ENCODE assay signal across 8 mouse cellular contexts in genomic region chr3:98099287-98099686, GRCm38 (mm10).
A peak's percentile ranks its signal among the peaks of the same experiment; 100 is the strongest.
DNase-seq lines count a peak whose midpoint lies in the region; ATAC-seq and TF ChIP-seq lines count a peak whose summit lies in the region.
"Had no signal": no experiment of that assay in that cellular context is flagged by ENCODE, and none has a peak within 500 bp of the region (broad histone marks: within the 10 kb centered on the region; RNA-seq: fewer than 3 reads in every experiment).

No protein-coding gene starts in this region.

- peak; percentile 84 for TF ChIP-seq CTCF in liver, adult 2 months (IDR thresholded peaks at IDR 0.05; ENCODE audit: low read depth, low read length)

- no peak overlapping the region for H3K4me3 ChIP-seq in liver, embryonic 11.5 days (ENCODE audit: low read depth, low read length)
- no peak overlapping the region for H3K4me3 ChIP-seq in liver, adult 2 months (ENCODE audit: insufficient read depth, low read depth, low read length)
- H3K4me3 ChIP-seq: midbrain, embryonic 12.5 days had no signal

- ATAC-seq in liver, embryonic 11.5 days (replicated peaks; ENCODE audit: low FRiP score) = no peak

- H3K79me2 ChIP-seq in liver, adult 2 months (ENCODE audit: control insufficient read depth, insufficient read depth, low read length) = no peaks in the 10 kb centered on the region

- H3K27me3 ChIP-seq in liver, embryonic 11.5 days (replicated peaks; ENCODE audit: control insufficient read depth, insufficient read depth, low read length) = no peaks in the 10 kb centered on the region
- H3K27me3 ChIP-seq in liver, adult 2 months (ENCODE audit: control insufficient read depth, insufficient read depth, low read length) = no peaks in the 10 kb centered on the region

- no peak overlapping the region for H3K9ac ChIP-seq in liver, embryonic 11.5 days (ENCODE audit: low read depth, low read length)
- no peak overlapping the region for H3K9ac ChIP-seq in liver, adult 2 months (ENCODE audit: low read depth, low read length)
- H3K9ac ChIP-seq: midbrain, embryonic 12.5 days had no signal

- peaks cover 7% of the 10 kb centered on the region for H3K9me3 ChIP-seq in liver, embryonic 11.5 days (ENCODE audit: control insufficient read depth, low read length)

- TF ChIP-seq POLR2A in liver, adult 2 months (IDR thresholded peaks at IDR 0.05; ENCODE audit: extremely low read depth, insufficient read depth, low read length) = no peak

- H3K27ac ChIP-seq in liver, embryonic 11.5 days (ENCODE audit: low read depth, low read length) = no peak overlapping the region
- no peak overlapping the region for H3K27ac ChIP-seq in liver, adult 2 months (replicated peaks; ENCODE audit: insufficient read depth, low read depth, low read length)
- H3K27ac ChIP-seq: midbrain, embryonic 12.5 days had no signal

- H3K4me1 ChIP-seq in liver, embryonic 11.5 days (replicated peaks; ENCODE audit: control insufficient read depth, insufficient read depth, low read length) = no peaks in the 10 kb centered on the region
- H3K4me1 ChIP-seq in liver, adult 2 months (ENCODE audit: control insufficient read depth, insufficient read depth, low read length) = peaks cover 4% of the 10 kb centered on the region

- 86% methylated on average over 10 of the region's 10 CpGs for WGBS in liver, embryonic 11.5 days
- 81% methylated on average over 10 of the region's 10 CpGs for WGBS in liver, adult 2 months

- DNase-seq in liver (peak; percentile 55), ZHBTc4 (ENCODE audit: low read depth, low spot score) (peak; percentile 58)
- no peak for DNase-seq in liver, embryonic 11.5 days (ENCODE audit: low spot score)
- no peak for DNase-seq in liver, adult 2 months (ENCODE audit: extremely low read depth, low read depth, low spot score)
- peak; percentile 50 for DNase-seq in thymus, postnatal 0 days (ENCODE audit: low spot score)
- no peak for DNase-seq in layer of hippocampus, postnatal 10 days (ENCODE audit: low spot score in 2 of 2)
- no peak for DNase-seq in urinary bladder, postnatal 36 days (ENCODE audit: low spot score in 2 of 2)

- peaks cover 46% of the 10 kb centered on the region for H3K36me3 ChIP-seq in liver, embryonic 11.5 days (ENCODE audit: control insufficient read depth, insufficient read depth, low read length)
- H3K36me3 ChIP-seq in liver, adult 2 months (ENCODE audit: control insufficient read depth, insufficient read depth, low read length) = peaks cover 21% of the 10 kb centered on the region

- no peak overlapping the region for H3K4me2 ChIP-seq in liver, embryonic 11.5 days
- H3K4me2 ChIP-seq: midbrain, embryonic 12.5 days had no signal

Comparison
In these comparisons a context has a peak if more than half of its experiments do, and no peak if none do; other contexts are left out.
1. DNase-seq: peak in liver (single experiment), ZHBTc4 (single experiment) and thymus, postnatal 0 days (single experiment); none in liver, embryonic 11.5 days (single experiment), liver, adult 2 months (single experiment), layer of hippocampus, postnatal 10 days (0 of 2) and urinary bladder, postnatal 36 days (0 of 2).